Mouse (Mus musculus): ENCODE measurements at regions not wholly inside any gene's neighbourhood (a gene's known extent, or its start where the extent isn't known, plus 50 kb on each side); places are given as distances from the start of the nearest gene placed in this dataset.

DNA sequence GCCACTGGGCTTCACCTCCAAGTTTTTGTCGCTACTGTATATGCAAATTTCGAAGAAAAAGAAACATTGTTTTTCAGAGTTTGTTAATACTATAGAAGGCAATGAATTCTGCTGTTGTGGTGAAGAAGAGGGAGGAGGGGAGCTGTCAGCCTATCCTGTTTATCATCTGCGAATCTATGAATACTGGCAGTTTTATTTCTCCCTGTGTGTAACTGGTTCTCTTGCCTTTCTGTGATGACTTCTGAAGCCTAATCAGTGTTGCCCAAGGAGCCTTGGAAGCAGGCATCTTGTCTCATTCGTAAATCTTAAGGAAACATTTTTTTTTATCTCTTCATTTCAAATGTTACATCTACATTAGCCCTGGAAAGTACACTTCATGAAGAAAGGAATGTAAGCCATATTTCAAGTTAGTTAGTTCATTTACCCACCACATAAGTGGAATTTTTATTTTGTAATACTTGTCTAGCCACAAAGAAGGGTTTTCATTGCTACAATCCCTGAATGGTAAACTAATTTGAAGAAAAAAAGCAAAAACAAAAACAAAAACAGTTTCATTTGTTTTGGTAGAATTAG is 251.5 kb upstream of the Fn1 start:
- no peak for DNase-seq (ENCODE audit: low spot score in 2 of 2)

GRCm38 (mm10) chr1:71900106-71901074 is 247.4 kb upstream of the Fn1 start:
- DNase-seq (ENCODE audit: low spot score in 2 of 2) = no peak

DNA sequence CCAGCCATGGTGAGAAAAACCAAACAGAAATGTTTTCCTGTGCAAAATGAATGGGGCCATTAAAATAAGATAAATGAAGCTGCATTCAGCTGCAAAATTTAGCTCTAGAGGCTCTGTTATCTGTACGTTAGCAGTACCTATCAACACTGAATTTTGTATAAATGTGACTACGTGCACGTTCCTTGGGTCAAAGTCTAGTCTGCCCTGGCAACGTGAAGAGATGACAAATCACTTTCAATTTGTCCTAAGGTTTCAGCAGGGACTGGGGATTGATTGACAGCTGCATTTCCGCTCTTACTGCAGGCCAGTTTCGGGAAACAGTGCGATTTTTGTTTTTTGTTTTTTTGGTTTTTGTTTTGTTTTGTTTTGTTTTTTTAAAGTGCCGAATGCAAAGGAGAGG is 246.1 kb upstream of the Fn1 start:
- DNase-seq (ENCODE audit: low spot score in 2 of 2) = no peak

- no peak for DNase-seq (ENCODE audit: low spot score in 2 of 2)
Observed at GRCm38 (mm10) chr1:71898198-71898597, 245.2 kb upstream of the Fn1 start.

DNA sequence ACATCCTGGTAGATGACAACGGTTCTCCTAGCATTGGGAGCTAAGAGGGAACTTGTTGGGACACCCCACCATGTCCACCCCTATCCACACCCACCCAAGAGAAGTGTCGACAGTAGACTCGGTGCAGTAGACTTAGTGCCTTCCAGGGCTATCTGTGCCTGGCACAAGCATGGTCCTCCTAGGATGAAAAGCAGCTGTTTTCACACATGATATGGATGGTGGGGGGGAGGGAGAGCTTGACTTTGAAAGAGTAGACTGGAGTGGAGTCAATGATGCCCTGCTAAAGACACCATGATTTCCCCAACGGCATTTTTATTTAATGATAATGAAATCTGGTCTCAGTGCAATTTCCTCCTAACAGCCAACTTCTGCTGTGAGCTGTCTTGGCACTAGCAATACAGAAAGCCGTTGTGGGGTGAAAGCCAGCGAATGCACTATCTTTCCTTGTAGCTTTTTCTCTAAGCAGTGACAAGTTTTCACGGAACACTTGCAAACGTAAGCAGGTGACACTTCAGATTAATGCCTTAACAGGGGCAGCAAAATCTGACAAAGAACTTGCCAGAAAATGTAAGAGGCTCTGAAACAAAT is 244.6 kb upstream of the Fn1 start:
- DNase-seq (ENCODE audit: low spot score in 2 of 2) = no peak

GRCm38 (mm10) chr1:71896141-71896725 is 243.2 kb upstream of the Fn1 start:
- DNase-seq (ENCODE audit: low spot score in 2 of 2) = no peak

DNA sequence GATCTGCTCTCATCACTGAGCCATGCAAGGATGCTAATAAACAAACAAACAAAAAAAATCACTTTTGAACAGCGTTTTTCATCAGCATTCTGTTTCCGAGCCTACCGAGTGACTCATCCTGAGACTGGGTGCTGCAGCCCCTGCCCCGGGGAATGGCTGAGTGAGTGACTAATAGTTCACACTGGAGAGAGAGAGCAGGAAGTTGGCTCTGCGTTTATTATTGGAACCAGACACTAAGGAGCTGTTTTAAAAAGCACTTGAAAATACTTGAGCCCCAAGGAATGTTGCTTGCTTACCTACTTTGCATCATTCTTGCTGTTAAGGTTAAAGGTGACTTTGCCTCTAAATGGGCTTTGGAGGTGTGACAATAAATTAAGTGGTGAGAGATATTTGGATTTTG is 240.6 kb upstream of the Fn1 start:
- DNase-seq (ENCODE audit: low spot score in 2 of 2) = peak in 1 of 2 experiments; percentile 33

GRCm38 (mm10) chr1:71887809-71888208 is 234.8 kb upstream of the Fn1 start:
- DNase-seq (ENCODE audit: low spot score in 2 of 2) = no peak

DNA sequence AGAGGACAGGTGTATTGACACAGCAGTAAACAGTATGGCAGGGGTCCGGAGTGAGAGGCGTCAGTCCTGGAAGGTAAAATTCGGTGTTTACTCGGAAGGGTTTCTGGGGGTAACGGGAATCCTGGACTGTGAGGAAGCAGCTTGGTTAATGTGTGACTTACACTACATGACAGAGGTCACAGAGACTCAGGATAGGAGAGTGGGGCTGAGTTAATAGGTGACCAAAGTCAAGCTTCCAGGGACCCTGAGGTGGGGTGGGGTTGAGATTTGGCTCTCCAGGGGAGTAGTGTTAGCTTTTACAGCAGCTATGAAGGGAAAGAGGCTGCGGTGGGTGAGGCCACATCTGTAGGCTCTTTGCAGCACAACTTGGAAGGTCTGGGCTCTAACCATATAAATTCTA is 233.9 kb upstream of the Fn1 start:
- no peak for DNase-seq (ENCODE audit: low spot score in 2 of 2)

- no peak for DNase-seq (ENCODE audit: low spot score in 2 of 2)
Observed at GRCm38 (mm10) chr1:71886233-71886632, 233.2 kb upstream of the Fn1 start.

DNA sequence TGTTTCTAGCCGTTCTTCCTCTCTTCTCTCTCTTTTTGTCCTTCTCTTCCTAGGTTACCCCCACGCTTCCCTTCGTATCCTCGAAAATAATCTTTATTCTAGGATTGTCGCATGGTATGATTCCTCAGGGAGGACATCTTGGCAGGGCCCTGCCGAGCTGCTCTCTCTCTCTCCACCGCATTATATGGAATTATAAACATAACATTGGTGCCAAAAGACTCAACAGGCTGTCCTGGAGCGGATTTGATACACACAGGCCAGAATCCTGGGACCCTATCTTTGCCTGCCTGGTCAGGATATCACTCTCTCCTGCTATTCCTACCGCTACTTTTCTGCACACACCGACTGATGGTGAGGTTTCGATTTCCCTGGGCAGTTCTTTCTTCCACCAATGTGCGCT is 228.9 kb upstream of the Fn1 start:
- no peak for DNase-seq (ENCODE audit: low spot score in 2 of 2)

DNA sequence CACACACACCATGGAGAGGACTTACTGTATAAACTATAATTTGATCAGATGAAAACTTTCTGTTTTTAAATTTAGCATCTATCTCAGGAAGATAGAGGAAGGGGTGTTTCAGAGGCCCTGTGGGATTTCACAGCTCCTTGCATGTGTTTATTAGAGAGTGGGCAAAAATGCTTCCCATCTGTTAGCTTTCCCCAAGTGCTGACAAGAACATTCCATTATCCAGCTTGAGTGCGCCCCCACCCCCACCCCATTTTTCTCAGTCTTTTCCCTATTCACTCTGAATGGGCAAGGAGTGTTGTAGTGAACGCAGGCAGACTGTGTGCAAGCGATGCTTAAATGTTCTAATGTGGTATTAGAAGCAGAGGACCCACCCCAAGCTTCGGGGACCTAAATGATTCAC is 228.2 kb upstream of the Fn1 start:
- DNase-seq (ENCODE audit: low spot score in 2 of 2) = no peak

DNA sequence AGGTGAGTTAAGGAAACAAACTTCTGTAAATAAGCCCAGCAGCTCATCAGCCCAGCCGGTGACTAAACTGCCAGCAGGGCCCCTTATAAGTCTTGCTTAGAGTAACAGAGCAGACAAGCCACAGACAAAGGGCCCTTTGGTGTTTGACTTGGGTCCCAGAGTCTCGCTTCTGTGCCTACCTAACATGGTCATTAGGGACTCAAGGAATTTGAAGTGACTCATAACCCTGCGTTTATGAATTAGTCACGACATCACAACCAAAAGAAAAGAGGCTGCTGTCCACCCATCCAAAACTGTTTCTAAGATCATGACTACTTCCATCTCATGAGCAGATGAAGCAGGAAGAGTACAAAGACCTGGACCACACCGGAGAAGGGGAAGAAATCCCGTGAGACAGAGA is 227.5 kb upstream of the Fn1 start:
- no peak for DNase-seq (ENCODE audit: low spot score in 2 of 2)

- no peak for DNase-seq (ENCODE audit: low spot score in 2 of 2)
Observed at GRCm38 (mm10) chr1:71876712-71877401, 223.9 kb upstream of the Fn1 start.

DNA sequence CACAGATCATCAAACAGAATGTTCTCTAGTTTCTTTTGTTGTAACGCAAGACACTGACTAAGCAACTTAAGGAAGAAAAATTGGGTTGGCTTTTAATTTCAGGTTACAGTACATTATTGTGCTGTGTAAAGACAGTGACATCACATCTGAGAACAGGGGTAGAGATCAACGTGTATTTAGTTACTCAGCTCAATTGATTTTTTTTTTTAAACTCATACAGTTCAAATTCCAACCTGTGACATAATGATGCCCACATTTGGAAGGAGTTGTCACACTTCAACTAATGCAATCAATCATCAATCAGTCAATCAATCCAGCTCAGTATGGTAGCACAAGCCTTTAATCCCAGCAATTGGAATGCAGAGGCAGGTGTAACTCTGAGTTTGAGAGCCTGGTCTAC is 221.0 kb upstream of the Fn1 start:
- DNase-seq (ENCODE audit: low spot score in 2 of 2) = no peak

- DNase-seq (ENCODE audit: low spot score in 2 of 2) = no peak
Observed at GRCm38 (mm10) chr1:71865670-71866069, 212.7 kb upstream of the Fn1 start.

DNA sequence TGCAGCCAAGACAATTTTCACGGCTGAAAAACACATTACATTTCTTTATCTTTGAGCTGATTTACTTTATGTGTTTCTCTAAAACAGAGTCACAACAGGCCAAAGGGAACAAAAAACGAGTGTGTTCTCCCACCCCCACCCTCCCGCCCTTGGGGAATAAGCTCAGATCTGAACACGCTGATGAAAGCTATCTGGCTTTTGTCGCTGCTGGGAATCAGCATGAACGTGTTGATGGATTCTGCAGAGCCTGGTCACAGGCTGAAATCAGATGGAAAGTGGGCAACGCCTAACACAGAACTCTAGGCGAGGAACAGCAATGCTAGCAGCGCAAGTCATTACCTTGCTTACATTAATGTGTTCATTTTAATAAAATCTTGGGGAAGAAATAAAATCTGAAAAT is 211.7 kb upstream of the Fn1 start:
- no peak for DNase-seq (ENCODE audit: low spot score in 2 of 2)

- DNase-seq (ENCODE audit: low spot score in 2 of 2) = no peak
Observed at GRCm38 (mm10) chr1:71853212-71853611, 200.2 kb upstream of the Fn1 start.

DNA sequence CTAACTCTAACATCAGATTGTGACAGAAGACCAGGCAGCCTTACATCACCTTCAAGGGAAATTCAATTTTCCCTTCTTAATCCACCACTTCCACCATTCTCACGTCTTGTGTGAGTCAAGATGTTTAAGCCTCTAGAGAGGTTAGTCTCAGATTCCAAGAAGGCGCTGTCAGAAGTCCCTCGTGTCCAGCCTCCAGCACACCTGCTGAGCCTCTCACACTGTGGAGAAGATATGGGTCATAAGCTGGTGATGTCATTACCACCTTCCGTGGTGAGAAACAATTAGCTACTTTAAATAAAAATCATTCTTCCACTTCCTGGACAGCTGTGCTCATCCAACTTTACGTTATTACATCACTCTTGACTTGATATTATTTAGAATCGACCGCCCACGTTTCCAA is 198.3 kb upstream of the Fn1 start:
- no peak for DNase-seq (ENCODE audit: low spot score in 2 of 2)

DNA sequence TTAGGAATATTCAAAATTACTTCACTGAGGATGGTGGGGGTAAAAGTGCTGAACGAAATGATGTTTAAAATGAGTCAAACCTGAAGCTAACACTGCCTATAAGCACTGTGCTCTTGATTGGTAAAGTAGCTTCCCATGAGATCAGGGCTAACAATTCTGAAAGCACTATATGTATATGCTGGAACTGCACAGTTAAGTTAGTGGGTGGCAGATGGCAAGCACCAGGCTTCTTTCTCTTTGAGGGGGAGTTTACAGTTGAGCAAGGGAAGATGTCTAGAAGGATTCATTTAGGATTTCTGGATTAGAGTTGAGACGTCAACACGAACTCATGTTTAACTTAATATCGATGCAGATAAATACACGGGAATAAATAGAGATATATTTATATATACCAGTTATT is 195.7 kb upstream of the Fn1 start:
- DNase-seq (ENCODE audit: low spot score in 2 of 2) = no peak

DNA sequence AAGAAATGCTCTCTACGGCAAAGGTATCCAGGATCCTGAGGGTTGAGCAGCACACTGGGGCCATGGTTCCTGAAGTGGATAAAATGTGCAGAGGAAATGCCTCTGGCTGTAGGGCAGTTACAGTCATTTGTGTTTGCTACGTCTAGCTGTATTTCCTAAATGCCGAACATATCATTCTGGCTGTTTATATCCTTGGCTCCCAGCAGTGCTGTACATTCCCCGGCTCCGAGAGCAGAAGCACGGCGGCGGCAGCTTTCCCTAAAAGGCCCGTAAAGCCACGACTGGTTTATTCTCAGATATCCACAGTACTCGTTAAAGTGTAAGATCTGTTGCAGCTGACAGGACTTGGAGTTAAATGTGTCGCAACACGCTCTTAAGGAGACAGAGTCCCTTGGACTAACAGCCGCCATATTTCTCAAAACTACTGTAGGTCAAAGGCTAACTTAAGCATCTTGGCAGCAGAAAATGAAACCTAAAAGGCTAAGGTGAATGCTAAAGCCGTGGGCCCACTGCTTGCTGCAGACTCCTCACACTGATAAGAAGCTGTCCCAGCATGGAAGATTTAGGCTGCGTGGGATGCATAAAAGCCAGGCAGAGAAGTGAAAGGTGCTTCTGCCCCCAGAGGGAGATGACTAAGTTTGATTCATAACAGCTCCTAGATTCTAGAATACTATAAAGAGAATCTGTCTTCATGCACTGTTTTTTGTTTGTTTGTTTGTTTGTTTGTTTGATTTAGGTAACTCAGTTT is 192.1 kb upstream of the Fn1 start:
- peak; percentile 5 to 25 for DNase-seq (ENCODE audit: low spot score in 2 of 2)
